Comparison of ENCODE assay signal across 8 mouse cellular contexts in the genomic region with DNA sequence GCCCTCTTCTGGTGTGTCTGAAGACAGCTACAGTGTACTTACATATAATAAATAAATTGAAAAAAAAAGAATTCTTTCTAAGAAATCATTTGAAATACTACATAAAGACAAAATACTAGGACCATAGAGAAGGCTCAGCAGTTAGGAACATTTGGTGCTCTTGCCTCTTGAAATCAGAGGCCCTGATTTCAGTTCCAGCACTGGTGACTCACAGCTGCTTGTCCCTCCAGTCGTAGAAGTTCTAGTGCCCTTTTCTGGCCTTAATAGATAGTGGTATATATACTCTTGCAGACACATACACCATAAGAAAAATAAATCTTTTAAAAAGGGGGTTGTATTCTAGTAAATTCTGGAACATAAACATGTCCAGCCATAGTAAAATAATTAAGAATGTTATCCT.
"Had no signal": no experiment of that assay in that cellular context is flagged by ENCODE, and none has a peak within 500 bp of the region (broad histone marks: within the 10 kb centered on the region; RNA-seq: fewer than 3 reads in every experiment).

No protein-coding gene starts in this region.

- DNase-seq: liver, postnatal 0 days; lung, adult 2 months; lung, postnatal 14 days; lung, postnatal 36 days; right cerebral cortex, postnatal 14 days; thymus, adult 2 months; thymus, postnatal 25 days; thymus, postnatal 4 days had no signal
